Mouse (Mus musculus): ENCODE measurements around the gene 1700034I23Rik. TPM values are rescaled to one million over a fixed set of nuclear protein-coding genes. Genes with fewer than 3 reads are reported as not detected.
"Not testable (repeated sequence)": the region's sequence is repeated elsewhere in the genome, so short reads cannot be mapped to it uniquely, and the experiment has no call there.

1700034I23Rik gene
- under 1 TPM in 1 of 2 experiments, not detected in 1; 0.18 TPM for total RNA-seq (2021)
- long read RNA-seq, experiment 1: 0 reads
- long read RNA-seq, experiment 2: 0 reads

GRCm38 (mm10) chr3:40902443-40902842, at the start of gene 1700034I23Rik:
Gene 1700034I23Rik (minus strand): TSS chr3:40902543.
- DNase-seq: not testable (repeated sequence)

GRCm38 (mm10) chr3:40951365-40951764, 49.0 kb upstream of the 1700034I23Rik start:
- DNase-seq: no peak

- peak; percentile 55 for DNase-seq
These were observed 48.4 kb upstream of the 1700034I23Rik start for GRCm38 (mm10) chr3:40950601-40951201.

- DNase-seq: peak; percentile 62
These were observed 47.7 kb upstream of the 1700034I23Rik start for GRCm38 (mm10) chr3:40949903-40950600.

GRCm38 (mm10) chr3:40949170-40949902, 47.0 kb upstream of the 1700034I23Rik start, which contains the start of gene Larp1b:
Gene Larp1b (plus strand): TSS chr3:40949828.
- peak; percentile 99 for DNase-seq

GRCm38 (mm10) chr3:40939019-40939418, 36.7 kb upstream of the 1700034I23Rik start:
- DNase-seq: no peak

- DNase-seq: no peak
These were observed 36.2 kb upstream of the 1700034I23Rik start for GRCm38 (mm10) chr3:40938592-40938991.

- no peak for DNase-seq
These were observed 35.8 kb upstream of the 1700034I23Rik start for GRCm38 (mm10) chr3:40938189-40938588.

GRCm38 (mm10) chr3:40894336-40894735, 8.0 kb downstream of the 1700034I23Rik start:
- DNase-seq: peak; percentile 27

- peak; percentile 95 for DNase-seq
These were observed 8.5 kb downstream of the 1700034I23Rik start for GRCm38 (mm10) chr3:40893816-40894258.

- DNase-seq: not testable (repeated sequence)
These were observed 49.1 kb downstream of the 1700034I23Rik start for GRCm38 (mm10) chr3:40853123-40853738.

Other genes starting within 250 kb of the 1700034I23Rik start
- not detected for gene Slc25a31, start 193.7 kb downstream of the 1700034I23Rik start, total RNA-seq (2021)
- 1 to 10 TPM; 7.3 to 9.0 TPM for gene Hspa4l, start 158.0 kb downstream of the 1700034I23Rik start, total RNA-seq (2021)
- gene Plk4, start 102.5 kb downstream of the 1700034I23Rik start, total RNA-seq (2021): 10 to 100 TPM in 1 of 2 experiments, 1 to 10 TPM in 1; 4.3 to 15.4 TPM
- gene Mfsd8, start 55.7 kb downstream of the 1700034I23Rik start, total RNA-seq (2021): 10 to 100 TPM; 12.1 to 12.4 TPM
- gene Abhd18, start 55.6 kb downstream of the 1700034I23Rik start, total RNA-seq (2021): 10 to 100 TPM; 11.0 to 11.6 TPM
- 10 to 100 TPM; 57.5 to 67.2 TPM for gene Larp1b, start 47.3 kb upstream of the 1700034I23Rik start, total RNA-seq (2021)
- 10 to 100 TPM; 31.2 to 36.9 TPM for gene Pgrmc2, start 180.5 kb upstream of the 1700034I23Rik start, total RNA-seq (2021)